Mouse (Mus musculus): Measurements from ENCODE around the gene Flcn. TPM values are rescaled to one million over a fixed set of nuclear protein-coding genes. Genes with fewer than 3 reads are reported as not detected.

Gene Flcn
- polyA plus RNA-seq, 1 experiment from 2014 or later, result 51.2 TPM

DNA sequence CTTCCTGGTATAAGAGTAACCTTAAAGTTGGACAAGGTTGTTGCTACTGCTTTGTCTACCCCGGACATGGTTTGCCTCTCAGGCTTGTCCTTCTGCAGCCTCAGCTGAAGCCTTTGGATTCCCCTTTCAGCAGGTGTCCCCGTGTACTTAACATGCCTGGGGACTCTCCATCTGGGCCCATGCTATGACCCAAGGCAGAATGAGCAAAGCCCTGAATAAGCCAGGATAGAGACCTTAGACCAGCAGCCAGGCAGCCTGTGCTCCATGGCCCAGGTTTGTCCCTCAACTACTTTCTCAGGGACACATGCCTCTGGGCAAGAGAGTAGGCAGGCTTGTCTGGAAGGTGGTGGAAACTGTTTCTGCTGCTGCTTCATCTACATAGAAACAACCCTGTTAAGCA, 66.5 kb downstream of the Flcn start:
- Histone ChIP-seq H3K9ac (replicated peaks; ENCODE audit: low read depth, low read length) (no peak overlapping the region), H3K4me3 (replicated peaks; ENCODE audit: low read length) (no peak overlapping the region), H3K36me3 (ENCODE audit: control insufficient read depth, insufficient read depth) (peaks cover 34% of the 10 kb centered on the region), H3K9me3 (ENCODE audit: control insufficient read depth, low read length) (no peaks in the 10 kb centered on the region), H3K4me1 (replicated peaks; ENCODE audit: control insufficient read depth, insufficient read depth, low read length) (no peaks in the 10 kb centered on the region), H3K4me2 (ENCODE audit: low read length) (no peak overlapping the region), H3K27ac (ENCODE audit: low read length) (no peak overlapping the region), H3K27me3 (replicated peaks; ENCODE audit: control insufficient read depth, insufficient read depth, low read length) (no peaks in the 10 kb centered on the region)
- no peak for ATAC-seq
- 98% methylated on average over 2 of the region's 2 CpGs for WGBS

DNA sequence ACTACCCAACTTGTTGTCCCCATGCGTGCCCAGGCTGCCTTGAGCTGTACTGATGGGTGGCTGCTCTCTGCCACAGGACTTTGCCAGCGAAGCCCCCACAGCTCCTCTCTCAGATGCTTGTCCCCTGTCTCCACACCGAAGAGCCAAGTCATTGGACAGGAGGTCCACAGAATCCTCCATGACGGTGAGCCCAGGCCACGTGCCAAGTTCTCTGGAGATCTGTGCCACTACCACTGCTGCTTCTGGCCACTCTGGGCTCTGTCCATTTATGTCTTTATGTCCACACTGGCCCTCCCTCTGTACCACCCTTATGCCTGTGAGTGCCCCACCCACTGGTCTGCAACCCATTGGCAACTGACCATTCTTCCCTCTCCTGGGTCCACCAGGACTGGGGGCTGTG, 67.9 kb downstream of the Flcn start:
- no peak overlapping the region for H3K27ac ChIP-seq (ENCODE audit: low read length)
- no peaks in the 10 kb centered on the region for H3K9me3 ChIP-seq (ENCODE audit: control insufficient read depth, low read length)
- ATAC-seq, result no peak
- peaks cover 44% of the 10 kb centered on the region for H3K36me3 ChIP-seq (ENCODE audit: control insufficient read depth, insufficient read depth)
- no peaks in the 10 kb centered on the region for H3K27me3 ChIP-seq (replicated peaks; ENCODE audit: control insufficient read depth, insufficient read depth, low read length)
- H3K4me1 ChIP-seq (replicated peaks; ENCODE audit: control insufficient read depth, insufficient read depth, low read length), result no peaks in the 10 kb centered on the region
- no peak overlapping the region for H3K9ac ChIP-seq (replicated peaks; ENCODE audit: low read depth, low read length)
- WGBS, result 96% methylated on average over 5 of the region's 5 CpGs
- no peak overlapping the region for H3K4me2 ChIP-seq (ENCODE audit: low read length)
- H3K4me3 ChIP-seq (replicated peaks; ENCODE audit: low read length), result no peak overlapping the region

Other genes starting within 250 kb of the Flcn start
- gene Olfr222, start 233.8 kb downstream of the Flcn start, polyA plus RNA-seq (2015; fragmentation: Nextera tagmentation; extraction: Ambion mirVana), result not detected in 2 replicates
- gene Olfr223, start 216.7 kb downstream of the Flcn start, polyA plus RNA-seq (2015; fragmentation: Nextera tagmentation; extraction: Ambion mirVana), result not detected in 2 replicates
- gene Mprip, start 148.7 kb downstream of the Flcn start, polyA plus RNA-seq (2015; fragmentation: Nextera tagmentation; extraction: Ambion mirVana), result 51.7 and 51.9 TPM in 2 replicates
- 4.2 and 6.7 TPM in 2 replicates for gene Pld6, start 22.4 kb downstream of the Flcn start, polyA plus RNA-seq (2015; fragmentation: Nextera tagmentation; extraction: Ambion mirVana)
- gene Nt5m, start 29.4 kb upstream of the Flcn start, polyA plus RNA-seq (2015; fragmentation: Nextera tagmentation; extraction: Ambion mirVana), result 52.6 and 56.7 TPM in 2 replicates
- 200 and 212 TPM in 2 replicates for gene Cops3, start 29.8 kb upstream of the Flcn start, polyA plus RNA-seq (2015; fragmentation: Nextera tagmentation; extraction: Ambion mirVana)
- 39.0 and 39.2 TPM in 2 replicates for gene Med9, start 138.2 kb upstream of the Flcn start, polyA plus RNA-seq (2015; fragmentation: Nextera tagmentation; extraction: Ambion mirVana)
- 0.51 and 1.1 TPM in 2 replicates for gene Rasd1, start 154.9 kb upstream of the Flcn start, polyA plus RNA-seq (2015; fragmentation: Nextera tagmentation; extraction: Ambion mirVana)
- 4.4 and 7.9 TPM in 2 replicates for gene Pemt, start 236.5 kb upstream of the Flcn start, polyA plus RNA-seq (2015; fragmentation: Nextera tagmentation; extraction: Ambion mirVana)